Mouse (Mus musculus): ENCODE measurements around the gene Zfp800.

Zfp800 gene

GRCm38 (mm10) chr6:28203454-28203853 is 194.4 kb downstream of the Zfp800 start:
- DNase-seq (ENCODE audit: low read depth): no peak

DNA sequence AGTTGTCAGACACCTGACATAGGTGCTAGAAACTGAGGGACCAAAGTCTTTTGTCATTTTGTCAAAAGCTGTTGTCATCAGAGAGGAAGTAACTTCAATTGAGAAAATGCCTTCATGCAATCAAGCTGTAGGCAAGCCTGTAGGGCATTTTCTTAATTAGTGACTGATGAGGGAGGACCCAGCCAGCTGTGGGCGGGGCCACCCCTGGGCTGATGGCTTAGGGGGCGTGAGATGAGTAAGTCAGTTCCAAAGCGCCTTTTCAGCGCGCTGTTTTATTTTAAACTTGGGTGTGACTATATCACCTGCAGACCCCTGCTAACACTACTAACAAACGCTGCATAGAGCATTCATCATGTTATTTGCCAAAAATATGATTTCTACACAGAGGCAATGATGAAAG is 195.0 kb downstream of the Zfp800 start:
- no peak for DNase-seq (ENCODE audit: low read depth)

DNA sequence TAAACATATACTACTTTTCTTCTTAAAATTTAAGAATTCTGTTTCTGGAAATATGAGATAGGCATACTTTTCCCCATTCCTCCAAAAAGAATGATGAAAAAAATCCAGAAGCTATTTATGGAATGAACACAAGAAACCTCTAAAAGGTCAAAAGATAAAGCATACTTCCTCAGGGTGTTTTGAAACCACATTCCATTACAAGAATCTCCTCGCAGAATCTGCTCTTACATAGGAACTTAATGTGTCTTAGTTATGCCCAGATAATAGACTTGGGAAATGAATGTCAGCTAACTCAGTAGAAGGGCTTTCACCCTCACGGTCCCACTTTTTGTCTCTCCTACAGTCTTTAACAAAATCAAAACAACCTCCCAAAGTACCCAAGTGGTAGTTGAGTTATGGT is 203.9 kb downstream of the Zfp800 start:
- DNase-seq (ENCODE audit: low read depth): no peak

DNA sequence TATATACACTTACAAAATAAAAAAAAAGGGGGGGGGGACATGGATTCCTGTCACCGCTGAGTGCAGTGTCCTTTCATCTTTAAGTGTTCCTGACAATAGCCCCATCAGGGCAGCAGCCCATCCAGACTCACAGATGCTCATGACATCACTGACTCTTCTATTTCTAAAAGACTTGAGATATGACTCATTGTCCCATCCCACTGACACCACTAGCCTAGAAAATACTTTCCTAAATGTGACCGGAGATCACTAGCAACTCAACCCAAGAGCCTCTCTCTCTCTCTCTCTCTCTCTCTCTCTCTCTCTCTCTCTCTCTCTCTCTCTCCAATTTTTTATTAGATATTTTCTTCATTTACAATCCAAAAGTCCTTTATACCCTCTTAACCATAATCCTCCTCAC is 205.9 kb downstream of the Zfp800 start:
- DNase-seq (ENCODE audit: low read depth): no peak

Data from naive thymus-derived CD4-positive, alpha-beta T cell, adult 2 months (primary cell).